Comparison of ENCODE assay signal across 1 mouse cellular context in genomic region chr5:21786258-21787185, GRCm38 (mm10).
TF ChIP-seq lines count a peak whose summit lies in the region.

No protein-coding gene starts in this region.

TF ChIP-seq in CH12.LX, 34 proteins besides CTCF, POLR2A, EP300 and RAD21 (continued from another document):
- TF ChIP-seq ZC3H11A (IDR thresholded peaks at IDR 0.05; ENCODE audit: low read depth, low read length) (no peak), USF1 (IDR thresholded peaks at IDR 0.05; ENCODE audit: low read depth, low read length) (no peak), NELFE (IDR thresholded peaks at IDR 0.05; ENCODE audit: low read depth, low read length) (peak; percentile 92), TBP (conservative IDR thresholded peaks at IDR 0.05; ENCODE audit: low read depth, low read length) (peak; percentile 83), MEF2A (IDR thresholded peaks at IDR 0.05; ENCODE audit: borderline replicate concordance, low read depth, low read length) (peak; percentile 58; the same call in 1 of the 2 replicates), BHLHE40 (IDR thresholded peaks at IDR 0.05; ENCODE audit: low read depth, low read length) (peak; percentile 78), PAX5 (IDR thresholded peaks at IDR 0.05; ENCODE audit: low read length) (no peak), CHD1 (IDR thresholded peaks at IDR 0.05; ENCODE audit: low read depth, low read length) (no peak; the same call in 1 of the 2 replicates), CHD2 (IDR thresholded peaks at IDR 0.05; ENCODE audit: low read length) (0 out of 2 replicates have a peak, but pooled peaks have one; percentile 42), E2F4 (IDR thresholded peaks at IDR 0.05; ENCODE audit: insufficient replicate concordance, low read depth, low read length) (0 out of 2 replicates have a peak, but pooled peaks have one; percentile 59), RCOR1 (conservative IDR thresholded peaks at IDR 0.05; ENCODE audit: low read depth, low read length) (no peak), ZKSCAN1 (IDR thresholded peaks at IDR 0.05; ENCODE audit: borderline replicate concordance, low read depth, low read length) (no peak), TCF12 (IDR thresholded peaks at IDR 0.05; ENCODE audit: low read depth, low read length) (peak; percentile 91), JUN (IDR thresholded peaks at IDR 0.05; ENCODE audit: insufficient read depth, low read depth, low read length) (no peak), SIN3A (IDR thresholded peaks at IDR 0.05; ENCODE audit: low read length) (peak; percentile 94), MYC (IDR thresholded peaks at IDR 0.05; ENCODE audit: low read depth, low read length) (peak; percentile 81), POLR2AphosphoS2 (IDR thresholded peaks at IDR 0.05; ENCODE audit: low read depth, low read length) (peak; percentile 77; the same call in 1 of the 2 replicates), SMC3 (IDR thresholded peaks at IDR 0.05; ENCODE audit: low read depth, low read length) (no peak), ELF1 (IDR thresholded peaks at IDR 0.05; ENCODE audit: low read depth, low read length) (peak; percentile 87), IRF4 (IDR thresholded peaks at IDR 0.05; ENCODE audit: low read depth, low read length) (peak; percentile 86), MAFK (IDR thresholded peaks at IDR 0.05; ENCODE audit: insufficient replicate concordance, low read length) (peak; percentile 81), JUND (conservative IDR thresholded peaks at IDR 0.05; ENCODE audit: low read depth, low read length) (no peak), ETS1 (conservative IDR thresholded peaks at IDR 0.05; ENCODE audit: low read depth, low read length) (0 out of 2 replicates have a peak, but pooled peaks have one; percentile 34)
